Mouse (Mus musculus) brain, embryonic 14.5 days (tissue): Measurements from ENCODE around the gene Haus4. TPM values are rescaled to one million over a fixed set of nuclear protein-coding genes. Genes with fewer than 3 reads are reported as not detected.
A peak's percentile ranks its signal among the peaks of the same experiment; 100 is the strongest.

Source experiments
- DNase-seq: peaks from one replicate; pipeline ENCODE4 v3.0.0-alpha.2; 2011; ENCODE audit warnings: low read depth
- CTCF ChIP-seq: fragments of 200-500 bp; IDR thresholded peaks from 2 replicates; pipeline ENCODE4 v1.5.1; 2012; ENCODE audit warnings: inconsistent platforms, mild to moderate bottlenecking, moderate library complexity, borderline replicate concordance; ENCODE audit not compliant: insufficient read depth, insufficient read length; ENCODE audit errors: extremely low read depth
- POLR2A ChIP-seq: fragments of 200-500 bp; IDR thresholded peaks from 2 replicates; pipeline ENCODE4 v1.6.1; 2012; ENCODE audit warnings: mild to moderate bottlenecking, inconsistent platforms, borderline replicate concordance; ENCODE audit not compliant: poor library complexity, insufficient read depth, insufficient read length, severe bottlenecking; ENCODE audit errors: extremely low read depth
- polyA plus RNA-seq: library from polyadenylated mRNA; depleted of rRNA; stranded (reverse); fragments of >200 nt; gene quantifications from 2 replicates; pipeline ENCODE4 v1.2.3, GENCODE M21; 2012; rRNA removed

Haus4 gene
- polyA plus RNA-seq, 1 experiment: 15.5 TPM

DNA sequence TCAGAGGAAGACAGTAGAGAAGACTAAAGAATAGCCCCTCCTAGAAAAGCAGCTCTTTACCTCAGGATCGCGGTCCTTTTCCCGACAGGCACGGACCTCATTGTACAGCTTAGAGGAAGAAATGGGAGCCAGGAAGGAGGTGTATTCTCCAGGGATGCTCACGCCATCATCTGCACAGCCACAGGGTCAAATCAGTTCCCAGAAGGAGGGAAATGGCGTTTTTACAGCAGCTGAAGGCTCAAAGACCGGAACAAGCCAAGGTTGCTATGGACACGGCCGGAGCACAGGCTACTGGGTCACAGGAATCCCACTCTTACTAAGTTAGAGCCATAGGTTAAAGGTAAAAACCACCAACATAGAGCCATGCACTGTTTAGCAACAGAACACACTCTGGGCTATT, 44.6 kb downstream of the Haus4 start:
- no peak for TF ChIP-seq POLR2A
- no peak for TF ChIP-seq CTCF

DNA sequence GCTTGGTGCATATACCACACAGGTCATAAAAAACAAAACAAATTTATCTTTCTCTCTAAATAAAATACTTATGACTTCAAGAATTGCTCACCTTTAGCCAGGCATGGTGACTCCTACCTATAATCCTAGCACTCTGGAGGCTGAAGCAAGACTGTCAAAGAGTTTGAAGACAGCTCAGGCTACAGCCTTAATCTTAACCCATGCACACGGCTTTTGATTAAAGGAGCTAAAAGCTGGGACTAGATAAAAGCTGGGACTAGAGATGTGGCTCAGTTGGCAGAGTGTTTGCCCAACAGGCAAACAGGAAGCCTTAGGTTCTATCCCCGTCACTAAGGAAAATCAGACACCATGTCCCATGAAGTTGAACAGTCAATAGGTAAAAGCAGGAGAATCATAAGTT, 51.3 kb downstream of the Haus4 start:
- no peak for TF ChIP-seq CTCF
- no peak for TF ChIP-seq POLR2A
- DNase-seq: no peak

More for the DNA sequence above, 44.6 kb downstream of the Haus4 start:
- DNase-seq: no peak

GRCm38 (mm10) chr14:54501365-54501764, 53.1 kb downstream of the Haus4 start:
- no peak for DNase-seq
- TF ChIP-seq POLR2A (no peak), CTCF (no peak)

- no peak for TF ChIP-seq POLR2A
- no peak for TF ChIP-seq CTCF
- DNase-seq: no peak
Measured at GRCm38 (mm10) chr14:54499330-54499729, 55.1 kb downstream of the Haus4 start.

- no peak for TF ChIP-seq POLR2A
- TF ChIP-seq CTCF: no peak
- DNase-seq: no peak
Measured at GRCm38 (mm10) chr14:54496706-54497105, 57.7 kb downstream of the Haus4 start.

- no peak for TF ChIP-seq POLR2A
- peak; percentile 85 for TF ChIP-seq CTCF
- peak; percentile 69 for DNase-seq
Measured at GRCm38 (mm10) chr14:54494234-54494633, 60.2 kb downstream of the Haus4 start.

- DNase-seq: no peak
- TF ChIP-seq CTCF (no peak), POLR2A (no peak)
Measured at GRCm38 (mm10) chr14:54493236-54493635, 61.2 kb downstream of the Haus4 start.

DNA sequence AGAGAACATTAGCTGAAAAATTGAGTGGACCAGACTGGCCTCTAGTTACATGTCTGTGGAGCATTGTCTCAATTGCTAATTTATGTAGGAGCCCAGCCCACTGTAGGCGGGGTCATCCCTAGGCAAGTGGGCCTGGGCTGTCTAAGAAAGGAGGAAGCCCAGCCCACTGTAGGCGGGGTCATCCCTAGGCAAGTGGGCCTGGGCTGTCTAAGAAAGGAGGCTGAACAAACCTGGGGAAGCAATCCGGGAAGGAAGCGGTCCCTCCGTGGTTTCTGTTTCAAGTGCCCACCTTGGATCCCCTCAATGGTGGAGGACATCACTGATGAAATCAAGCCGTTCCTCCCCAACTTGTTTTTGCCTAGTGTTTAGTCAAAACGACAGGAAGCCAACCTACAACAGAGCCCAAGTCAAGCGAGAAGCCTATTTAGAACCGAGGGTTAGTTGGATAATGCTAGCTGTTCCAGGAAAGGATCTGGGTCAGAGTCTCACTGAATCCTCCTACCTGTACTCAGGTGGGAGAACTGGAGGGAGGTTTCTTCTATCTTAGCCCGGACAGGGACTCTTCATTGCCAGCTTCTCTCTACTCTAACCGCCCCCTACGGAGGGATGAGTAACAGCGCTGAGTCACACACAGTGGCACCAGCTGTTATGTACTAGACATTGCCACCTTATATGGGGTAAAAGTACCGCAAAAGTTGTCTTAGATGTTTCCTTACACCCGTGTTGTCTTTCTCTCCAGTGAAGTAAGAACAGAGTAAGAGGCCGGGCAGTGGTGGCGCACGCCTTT, 61.9 kb downstream of the Haus4 start:
- TF ChIP-seq POLR2A (no peak), CTCF (no peak)
- DNase-seq: peak; percentile 24

Other genes starting within 250 kb of the Haus4 start
- 98.0 and 101 TPM in 2 replicates for gene Oxa1l, start 193.8 kb downstream of the Haus4 start, polyA plus RNA-seq
- gene Slc7a7, start 136.8 kb downstream of the Haus4 start, polyA plus RNA-seq: 7.2 and 8.0 TPM in 2 replicates
- 186 and 230 TPM in 2 replicates for gene Mrpl52, start 127.7 kb downstream of the Haus4 start, polyA plus RNA-seq
- 80.4 and 83.8 TPM in 2 replicates for gene Mmp14, start 123.0 kb downstream of the Haus4 start, polyA plus RNA-seq
- gene Lrp10, start 90.5 kb downstream of the Haus4 start, polyA plus RNA-seq: 39.6 and 41.5 TPM in 2 replicates
- gene Rem2, start 78.5 kb downstream of the Haus4 start, polyA plus RNA-seq: 24.7 and 31.3 TPM in 2 replicates
- 88.7 and 95.5 TPM in 2 replicates for gene Prmt5, start 37.1 kb downstream of the Haus4 start, polyA plus RNA-seq
- 17.6 and 17.9 TPM in 2 replicates for gene Ajuba, start 22.9 kb upstream of the Haus4 start, polyA plus RNA-seq
- 12.8 and 14.5 TPM in 2 replicates for gene 4931414P19Rik, start 51.4 kb upstream of the Haus4 start, polyA plus RNA-seq
- 257 and 335 TPM in 2 replicates for gene Psmb5, start 63.4 kb upstream of the Haus4 start, polyA plus RNA-seq
- gene Psmb11, start 66.8 kb upstream of the Haus4 start, polyA plus RNA-seq: 0.07 TPM in 1 of 2 replicates, not detected in the other
- gene Gm17606, start 86.3 kb upstream of the Haus4 start, polyA plus RNA-seq: not detected in 2 replicates
- 73.5 and 75.5 TPM in 2 replicates for gene Cdh24, start 86.7 kb upstream of the Haus4 start, polyA plus RNA-seq
- 64.6 and 76.7 TPM in 2 replicates for gene 1700123O20Rik, start 131.6 kb upstream of the Haus4 start, polyA plus RNA-seq
- 248 and 332 TPM in 2 replicates for gene Acin1, start 132.3 kb upstream of the Haus4 start, polyA plus RNA-seq
- 0.05 and 0.14 TPM in 2 replicates for gene Gm29776, start 144.2 kb upstream of the Haus4 start, polyA plus RNA-seq
- gene Cebpe, start 157.6 kb upstream of the Haus4 start, polyA plus RNA-seq: 0.09 and 0.27 TPM in 2 replicates
- gene Slc7a8, start 227.3 kb upstream of the Haus4 start, polyA plus RNA-seq: 8.9 and 14.6 TPM in 2 replicates